Mouse (Mus musculus) cerebellum, adult 9-10 months (tissue): ENCODE data around the gene Slc13a5.

ENCODE experiments used
- DNase-seq: peaks from one replicate; pipeline ENCODE4 v3.0.0; 2022

The Slc13a5 gene

DNA sequence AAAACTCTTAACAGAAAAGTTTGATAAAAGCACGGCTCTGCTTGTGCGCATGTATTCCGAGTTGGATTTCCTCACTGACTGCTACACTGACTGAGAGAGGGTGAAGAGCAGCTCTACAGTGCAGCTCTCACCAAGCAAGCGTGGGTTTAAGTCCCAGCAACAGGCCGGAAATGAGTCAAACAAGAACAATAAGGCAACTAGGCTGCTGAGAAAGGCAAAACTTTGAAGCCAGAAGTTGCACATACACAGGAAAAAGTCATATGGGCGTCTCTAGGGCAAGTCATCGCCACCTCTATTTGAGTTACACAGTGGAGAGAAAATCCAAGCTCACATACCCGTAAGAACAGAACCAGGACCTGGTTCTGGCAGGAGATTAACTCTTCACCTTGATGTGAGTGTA is 70.5 kb downstream of the Slc13a5 start:
- DNase-seq: no peak

DNA sequence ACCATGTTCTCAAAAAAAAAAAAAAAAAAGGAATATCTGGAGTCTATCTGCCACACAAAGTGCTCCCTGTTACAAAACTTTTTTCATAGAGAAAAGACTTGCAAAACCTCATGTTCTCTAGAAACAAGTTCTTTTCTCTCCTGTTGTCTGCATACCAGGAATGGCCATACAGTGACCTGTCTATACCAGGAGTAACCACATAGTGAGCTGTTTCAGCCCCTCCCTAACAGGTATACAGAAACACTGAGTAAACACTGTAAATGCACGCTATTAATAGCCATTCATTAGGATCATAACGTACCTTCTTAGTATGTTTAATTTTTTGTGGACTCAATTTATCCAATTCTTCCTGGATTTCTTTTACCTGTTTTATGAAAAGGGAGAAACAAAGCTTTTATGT is 72.8 kb downstream of the Slc13a5 start:
- DNase-seq: no peak
